Mouse (Mus musculus): Measurements from ENCODE around the gene Kcnma1.

DNA sequence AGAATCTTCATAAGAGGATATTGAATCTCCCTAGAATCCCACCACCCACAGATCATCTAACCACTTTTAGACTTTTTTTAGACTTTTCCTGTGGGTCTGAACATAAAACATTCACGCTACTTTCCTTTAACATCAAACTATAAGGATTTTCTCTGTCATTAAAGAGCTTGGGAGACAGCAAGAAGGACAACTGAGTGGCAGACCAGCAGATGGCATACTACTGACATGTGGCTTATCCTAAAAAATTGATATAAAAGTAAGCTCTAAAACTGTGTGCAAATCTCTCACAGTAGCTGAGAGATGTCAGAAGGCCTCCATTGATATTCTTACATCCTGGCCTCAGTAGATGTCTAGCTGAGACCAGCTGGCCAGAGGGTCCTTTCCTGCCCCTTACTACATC lies 4.3 kb downstream of the Kcnma1 start:
- TF ChIP-seq CTCF (IDR thresholded peaks at IDR 0.05; ENCODE audit: low read depth) = no peak
- no peak for TF ChIP-seq EP300 (IDR thresholded peaks at IDR 0.05; ENCODE audit: low read depth)
